Mouse (Mus musculus) adrenal gland, postnatal 10 days (tissue): Measurements from ENCODE around the gene Adad1. TPM values are rescaled to one million over a fixed set of nuclear protein-coding genes. Genes with fewer than 3 reads are reported as not detected.

ENCODE experiments used
- total RNA-seq, 2 experiments: library from RNA; stranded (reverse); gene quantifications; 2 replicates each; pipeline ENCODE4 v1.2.3; 2021

The Adad1 gene
- total RNA-seq, 2 experiments from 2014 or later, result not detected

Other genes starting within 250 kb of the Adad1 start
- gene 4932438A13Rik, start 200.4 kb upstream of the Adad1 start, total RNA-seq, result 10 to 100 TPM; 46.3 to 55.4 TPM
- not detected for gene Il2, start 62.4 kb downstream of the Adad1 start, total RNA-seq
- gene Il21, start 169.1 kb downstream of the Adad1 start, total RNA-seq, result not detected
- 1 to 10 TPM; 2.8 to 5.5 TPM for gene Bbs12, start 249.0 kb downstream of the Adad1 start, total RNA-seq
- gene Cetn4, start 249.2 kb downstream of the Adad1 start, total RNA-seq, result 1 to 10 TPM; 3.0 to 3.8 TPM